Mouse (Mus musculus) midbrain, postnatal 0 days (tissue): ENCODE data around the gene Hist1h3a. TPM values are rescaled to one million over a fixed set of nuclear protein-coding genes. Genes with fewer than 3 reads are reported as not detected.
A peak's percentile ranks its signal among the peaks of the same experiment; 100 is the strongest.
"Not testable (repeated sequence)": the region's sequence is repeated elsewhere in the genome, so short reads cannot be mapped to it uniquely, and the experiment has no call there.

Source experiments
- ATAC-seq: fragments of 200-750 bp; cut with Nextera tagmentation; 2 replicates; pipeline ENCODE4 v1.8.0; 2017; ENCODE audit warnings: moderate number of reproducible peaks, mild to moderate bottlenecking, moderate TSS enrichment, moderate library complexity; ENCODE audit not compliant: low FRiP score
- DNase-seq: peaks from one replicate; pipeline ENCODE4 v3.0.0-alpha.2; 2015; ENCODE audit warnings: low spot score
- H3K27ac ChIP-seq: fragments of 300-500 bp; sonication (generic); 2 replicates; pipeline ENCODE4 v1.5.1; 2014; ENCODE audit warnings: low read depth, mild to moderate bottlenecking, low read length, mixed read lengths
- H3K27me3 ChIP-seq: fragments of 300-500 bp; sonication (generic); 2 replicates; pipeline ENCODE4 v1.6.1; 2014; ENCODE audit warnings: low read length, control low read depth, mixed read lengths; ENCODE audit not compliant: insufficient read depth
- H3K36me3 ChIP-seq: fragments of 300-500 bp; sonication (generic); 2 replicates; pipeline ENCODE4 v1.6.1; 2014; ENCODE audit warnings: low read length, control low read depth, mixed read lengths; ENCODE audit not compliant: insufficient read depth
- H3K4me1 ChIP-seq: fragments of 300-500 bp; sonication (generic); 2 replicates; pipeline ENCODE4 v1.6.1; 2014; ENCODE audit warnings: mild to moderate bottlenecking, control low read depth, antibody characterized with exemption, low read length, mixed read lengths; ENCODE audit not compliant: insufficient read depth
- H3K4me2 ChIP-seq: fragments of 300-500 bp; sonication (generic); 2 replicates; pipeline ENCODE4 v1.6.1; 2014; ENCODE audit warnings: low read depth, mild to moderate bottlenecking, low read length, mixed read lengths; ENCODE audit not compliant: poor library complexity, severe bottlenecking
- H3K4me3 ChIP-seq: fragments of 300-500 bp; sonication (generic); 2 replicates; pipeline ENCODE4 v1.5.1; 2014; ENCODE audit warnings: low read depth, mild to moderate bottlenecking, low read length, moderate library complexity
- H3K9ac ChIP-seq: fragments of 300-500 bp; sonication (generic); replicated peaks from 2 replicates; pipeline ENCODE4 v1.6.1; 2014; ENCODE audit warnings: mild to moderate bottlenecking, low read length, moderate library complexity, mixed read lengths; ENCODE audit not compliant: poor library complexity, severe bottlenecking
- H3K9me3 ChIP-seq: fragments of 300-500 bp; sonication (generic); 2 replicates; pipeline ENCODE4 v1.6.1; 2016; ENCODE audit warnings: low read length, control low read depth
- CTCF ChIP-seq: IDR thresholded peaks from 2 replicates; pipeline ENCODE4 v1.5.1; 2016; ENCODE audit warnings: antibody characterized with exemption, mild to moderate bottlenecking
- WGBS: fragments of 180-500 bp; shearing (Covaris S2); extraction: QIAGEN DNeasy Blood & Tissue Kit; methylation state at CpG from one replicate; pipeline ENCODE4 v1.1.7; 2014; 5-methylcytosine and 5-hydroxymethylcytosine counted together
- polyA plus RNA-seq: library from polyadenylated mRNA; unstranded; fragments of >200 nt; fragmentation: Nextera tagmentation; extraction: Ambion mirVana; gene quantifications from 2 replicates; pipeline ENCODE4 v1.2.1, GENCODE M21; 2015
- total RNA-seq: library from RNA; depleted of rRNA; stranded (reverse); fragments of >200 nt; gene quantifications from 2 replicates; pipeline ENCODE4 v1.2.3, GENCODE M21; 2014

The Hist1h3a gene
- total and polyA plus RNA-seq, 2 experiments from 2014 or later = 0.99 to 620 TPM

DNA sequence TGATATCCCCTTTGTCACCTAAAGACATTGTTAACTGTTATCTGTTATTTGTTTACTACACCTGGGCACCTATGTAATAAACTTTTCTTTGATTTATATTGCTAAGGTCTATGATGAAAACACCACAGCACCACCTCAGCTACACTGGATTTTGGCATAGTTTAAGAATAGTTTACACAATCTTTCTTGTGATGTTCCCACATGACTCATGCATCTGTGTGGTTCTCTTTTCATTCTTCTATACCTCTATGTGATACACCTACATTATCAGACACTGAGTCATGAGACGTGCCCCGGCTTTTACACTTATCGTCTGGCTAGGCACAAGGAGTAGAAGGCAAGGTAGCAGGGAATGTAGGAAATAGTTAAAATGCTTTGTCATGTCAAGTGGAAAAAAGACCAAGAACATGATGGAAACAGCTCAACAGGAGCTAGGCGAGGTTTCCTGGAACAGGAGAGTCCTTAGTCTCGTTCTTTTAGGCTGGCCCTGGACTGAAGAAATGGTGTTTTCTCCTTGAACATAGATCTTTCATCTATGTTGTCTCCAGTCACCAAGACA is 12.5 kb downstream of the Hist1h3a start:
- no peak overlapping the region for H3K4me2 ChIP-seq
- H3K27me3 ChIP-seq = no peaks in the 10 kb centered on the region
- no peak overlapping the region for H3K4me3 ChIP-seq
- 0 out of 2 replicates have a peak, but pooled peaks cover 3% of the 10 kb centered on the region for H3K4me1 ChIP-seq
- no peaks in the 10 kb centered on the region for H3K9me3 ChIP-seq
- 90% methylated on average over 5 of the region's 5 CpGs for WGBS
- H3K9ac ChIP-seq = no peak overlapping the region
- no peak for TF ChIP-seq CTCF
- H3K27ac ChIP-seq = no peak overlapping the region
- no peaks in the 10 kb centered on the region for H3K36me3 ChIP-seq
- DNase-seq = no peak
- ATAC-seq = no peak

DNA sequence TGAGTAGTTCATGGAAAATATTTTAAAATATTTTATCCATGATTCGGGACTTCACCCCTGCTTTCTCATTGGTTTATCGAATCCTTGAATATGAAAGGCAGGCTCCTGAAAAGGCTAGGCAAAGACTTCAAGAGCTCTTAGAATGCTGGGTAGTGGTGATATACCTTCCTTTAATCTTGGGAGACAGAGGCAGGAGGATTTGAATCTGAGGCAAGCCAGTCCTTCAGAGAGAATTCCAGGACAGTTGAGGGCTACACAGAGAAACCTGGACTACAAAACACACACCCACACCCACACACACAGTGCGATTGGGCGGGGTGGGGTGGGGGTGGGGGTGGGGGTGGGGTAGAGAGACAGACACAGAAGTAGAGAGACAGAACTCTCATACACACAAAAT is 14.3 kb downstream of the Hist1h3a start:
- no peak overlapping the region for H3K4me3 ChIP-seq
- H3K27me3 ChIP-seq = no peaks in the 10 kb centered on the region
- no peaks in the 10 kb centered on the region for H3K36me3 ChIP-seq
- 2% methylated on average over 4 of the region's 4 CpGs for WGBS
- H3K27ac ChIP-seq = no peak overlapping the region
- ATAC-seq (no peak), DNase-seq (no peak)
- 0 out of 2 replicates have a peak, but pooled peaks cover 3% of the 10 kb centered on the region for H3K4me1 ChIP-seq
- H3K4me2 ChIP-seq = no peak overlapping the region
- no peak overlapping the region for H3K9ac ChIP-seq
- TF ChIP-seq CTCF = no peak
- no peaks in the 10 kb centered on the region for H3K9me3 ChIP-seq

DNA sequence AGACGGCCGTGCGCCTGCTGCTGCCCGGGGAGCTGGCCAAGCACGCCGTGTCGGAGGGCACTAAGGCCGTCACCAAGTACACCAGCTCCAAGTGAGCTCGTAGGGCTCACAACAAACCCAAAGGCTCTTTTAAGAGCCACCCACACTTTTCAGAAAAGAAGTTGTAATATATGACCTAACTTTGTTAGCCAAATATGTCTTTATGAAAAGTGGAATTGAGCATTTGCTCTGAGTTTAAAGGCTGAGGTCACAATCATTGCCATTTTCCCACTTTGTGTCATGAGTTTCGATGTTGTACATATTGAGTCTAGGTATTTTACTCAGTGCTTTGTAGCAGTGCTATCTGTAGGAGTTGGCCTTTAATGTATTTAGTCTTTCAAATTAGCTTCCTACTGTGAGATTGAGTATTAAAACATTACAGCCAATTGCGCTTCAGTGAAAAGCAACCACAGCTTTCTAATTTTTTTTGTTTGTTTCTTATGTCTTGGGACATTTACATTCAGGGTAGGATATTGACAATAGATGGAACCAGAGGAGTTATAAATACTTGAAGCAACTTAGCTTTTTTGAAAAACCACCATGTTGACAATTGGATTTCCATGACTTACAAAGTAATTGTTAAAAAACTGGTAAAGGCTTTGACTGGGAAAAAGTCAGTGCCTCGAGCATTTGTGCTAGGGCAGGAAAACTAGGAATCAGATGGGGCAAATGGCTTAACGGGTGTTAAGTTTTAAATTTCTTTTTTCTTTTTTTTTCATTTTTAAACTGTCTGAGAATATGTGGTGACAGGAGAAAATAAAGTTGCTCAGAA is 14.9 kb downstream of the Hist1h3a start:
- Histone ChIP-seq H3K27me3 (no peaks in the 10 kb centered on the region), H3K4me1 (0 out of 2 replicates have a peak, but pooled peaks cover 3% of the 10 kb centered on the region), H3K27ac (peak overlapping the region; percentile 47), H3K4me2 (peak overlapping the region; percentile 69), H3K9ac (no peak overlapping the region), H3K36me3 (no peaks in the 10 kb centered on the region), H3K4me3 (peak overlapping the region; percentile 37), H3K9me3 (no peaks in the 10 kb centered on the region)
- ATAC-seq (no peak), DNase-seq (no peak)
- WGBS = 2% methylated on average over 9 of the region's 13 CpGs
- TF ChIP-seq CTCF = no peak

DNA sequence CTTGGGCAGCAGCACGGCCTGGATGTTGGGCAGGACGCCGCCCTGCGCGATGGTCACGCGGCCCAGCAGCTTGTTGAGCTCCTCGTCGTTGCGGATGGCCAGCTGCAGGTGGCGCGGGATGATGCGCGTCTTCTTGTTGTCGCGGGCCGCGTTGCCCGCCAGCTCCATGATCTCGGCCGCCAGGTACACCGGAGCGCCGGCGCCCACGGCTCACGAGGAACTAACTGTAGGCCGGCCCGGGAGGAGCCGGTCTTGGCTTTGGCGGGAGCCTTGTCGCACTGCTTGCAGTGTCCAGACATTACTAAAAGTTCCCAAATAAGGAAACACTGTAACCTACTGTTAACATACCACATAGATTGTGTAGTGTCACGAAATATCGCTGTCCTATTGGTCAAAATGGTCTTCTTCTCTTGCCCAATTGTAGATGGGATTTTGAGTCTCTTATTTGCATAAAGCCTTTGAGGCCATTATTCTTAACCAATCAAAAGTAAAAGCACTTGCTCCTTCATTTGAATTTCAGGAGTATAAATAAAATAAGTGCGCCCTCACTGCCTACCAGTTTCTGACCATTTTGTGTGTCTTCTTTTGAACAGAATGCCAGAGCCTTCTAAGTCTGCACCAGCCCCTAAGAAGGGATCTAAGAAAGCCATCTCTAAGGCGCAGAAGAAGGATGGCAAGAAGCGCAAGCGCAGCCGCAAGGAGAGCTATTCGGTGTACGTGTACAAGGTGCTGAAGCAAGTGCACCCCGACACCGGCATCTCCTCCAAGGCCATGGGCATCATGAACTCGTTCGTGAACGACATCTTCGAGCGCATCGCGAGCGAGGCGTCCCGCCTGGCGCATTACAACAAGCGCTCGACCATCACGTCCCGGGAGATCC is 15.7 kb downstream of the Hist1h3a start, which contains the start of gene Hist1h2bb:
Hist1h2bb (plus strand) TSS at position 534 of the 880 bp plus-strand sequence.
- Histone ChIP-seq H3K4me2 (peak within 1 kb of the TSS; percentile 69), H3K4me3 (peak within 1 kb of the TSS; percentile 37), H3K27ac (peak within 1 kb of the TSS; percentile 85)
- DNase-seq (peak; percentile 95), ATAC-seq (peak; percentile 92)
- H3K4me1 ChIP-seq, H3K9ac ChIP-seq, H3K9me3 ChIP-seq, H3K27me3 ChIP-seq, H3K36me3 ChIP-seq: not testable (repeated sequence)
- under 1% methylated on average over 38 of the region's 58 CpGs for WGBS

- DNase-seq (peak; percentile 95), ATAC-seq (peak; percentile 81)
- Histone ChIP-seq H3K4me3 (peak within 1 kb of the TSS; percentile 37), H3K4me1 (0 out of 2 replicates have a peak, but pooled peaks cover 3% of the 10 kb centered on the region), H3K9me3 (no peaks in the 10 kb centered on the region), H3K4me2 (peak within 1 kb of the TSS; percentile 69), H3K9ac (no peak within 1 kb of the TSS), H3K27me3 (no peaks in the 10 kb centered on the region), H3K36me3 (no peaks in the 10 kb centered on the region), H3K27ac (peak within 1 kb of the TSS; percentile 85)
- TF ChIP-seq CTCF = no peak
- 1% methylated on average over 21 of the region's 28 CpGs for WGBS
These were observed 16.6 kb downstream of the Hist1h3a start, which contains the start of gene Hist1h3c for GRCm38 (mm10) chr13:23745381-23746161. Hist1h3c (minus strand) TSS chr13:23745602.
